Mouse (Mus musculus): ENCODE measurements at regions not wholly inside any gene's neighbourhood (a gene's known extent, or its start where the extent isn't known, plus 50 kb on each side); places are given as distances from the start of the nearest gene placed in this dataset.
A peak's percentile ranks its signal among the peaks of the same experiment; 100 is the strongest.

- no peak for DNase-seq
These were observed 923.0 kb downstream of the Grm8 start for GRCm38 (mm10) chr6:27211953-27212352.

- DNase-seq = peak; percentile 1
These were observed 973.3 kb downstream of the Grm8 start for GRCm38 (mm10) chr6:27161643-27162042.
